Mouse (Mus musculus) liver, postnatal 0 days (tissue): ENCODE measurements around the gene Drd4. TPM values are rescaled to one million over a fixed set of nuclear protein-coding genes. Genes with fewer than 3 reads are reported as not detected.

ENCODE experiments used
- ATAC-seq: fragments of 200-750 bp; cut with Nextera tagmentation; 2 replicates; pipeline ENCODE4 v1.8.0; 2017; ENCODE audit warnings: mild to moderate bottlenecking, moderate library complexity
- DNase-seq: peaks from one replicate; pipeline ENCODE4 v3.0.0-alpha.2; 2016
- H3K27ac ChIP-seq: fragments of 300-500 bp; sonication (generic); 2 replicates; pipeline ENCODE4 v1.5.1; 2014; ENCODE audit warnings: antibody characterized with exemption, moderate library complexity, mild to moderate bottlenecking, low read depth
- H3K27me3 ChIP-seq: fragments of 300-500 bp; sonication (generic); 2 replicates; pipeline ENCODE4 v1.6.1; 2014; ENCODE audit warnings: low read length, control low read depth, mixed read lengths; ENCODE audit not compliant: insufficient read depth
- H3K36me3 ChIP-seq: fragments of 300-500 bp; sonication (generic); replicated peaks from 2 replicates; pipeline ENCODE4 v1.6.1; 2014; ENCODE audit warnings: mild to moderate bottlenecking, control low read depth, low read length, moderate library complexity, mixed read lengths; ENCODE audit not compliant: insufficient read depth
- H3K4me1 ChIP-seq: fragments of 300-500 bp; sonication (generic); 2 replicates; pipeline ENCODE4 v1.6.1; 2014; ENCODE audit warnings: antibody characterized with exemption, mild to moderate bottlenecking, control low read depth; ENCODE audit not compliant: insufficient read depth
- H3K4me2 ChIP-seq: fragments of 300-500 bp; sonication (generic); 2 replicates; pipeline ENCODE4 v1.6.1; 2014; ENCODE audit warnings: low read depth, mild to moderate bottlenecking, low read length, moderate library complexity, mixed read lengths
- H3K4me3 ChIP-seq: fragments of 300-500 bp; sonication (generic); 2 replicates; pipeline ENCODE4 v1.5.1; 2014; ENCODE audit warnings: low read depth, low read length
- H3K9ac ChIP-seq: fragments of 300-500 bp; sonication (generic); replicated peaks from 2 replicates; pipeline ENCODE4 v1.6.1; 2014; ENCODE audit warnings: mild to moderate bottlenecking, moderate library complexity
- H3K9me3 ChIP-seq: fragments of 300-500 bp; sonication (generic); 2 replicates; pipeline ENCODE4 v1.6.1; 2016; ENCODE audit warnings: mild to moderate bottlenecking, control low read depth, low read length, mixed read lengths
- CTCF ChIP-seq: sonication (generic); IDR thresholded peaks from 2 replicates; pipeline ENCODE4 v1.5.1; 2016; ENCODE audit warnings: antibody characterized with exemption, low read depth
- EP300 ChIP-seq: IDR thresholded peaks from 2 replicates; pipeline ENCODE4 v1.6.1; 2016; ENCODE audit warnings: antibody characterized with exemption, low read depth, mild to moderate bottlenecking
- WGBS: fragments of 180-500 bp; shearing (Covaris S2); extraction: QIAGEN DNeasy Blood & Tissue Kit; methylation state at CpG from one replicate; pipeline ENCODE4 v1.1.7; 2014; ENCODE audit not compliant: insufficient replicate concordance; 5-methylcytosine and 5-hydroxymethylcytosine counted together
- polyA plus RNA-seq: library from polyadenylated mRNA; unstranded; fragments of >200 nt; fragmentation: Nextera tagmentation; extraction: Ambion mirVana; gene quantifications from 2 replicates; pipeline ENCODE4 v1.2.1, GENCODE M21; 2015

The Drd4 gene
- polyA plus RNA-seq, 1 experiment from 2014 or later = not detected

DNA sequence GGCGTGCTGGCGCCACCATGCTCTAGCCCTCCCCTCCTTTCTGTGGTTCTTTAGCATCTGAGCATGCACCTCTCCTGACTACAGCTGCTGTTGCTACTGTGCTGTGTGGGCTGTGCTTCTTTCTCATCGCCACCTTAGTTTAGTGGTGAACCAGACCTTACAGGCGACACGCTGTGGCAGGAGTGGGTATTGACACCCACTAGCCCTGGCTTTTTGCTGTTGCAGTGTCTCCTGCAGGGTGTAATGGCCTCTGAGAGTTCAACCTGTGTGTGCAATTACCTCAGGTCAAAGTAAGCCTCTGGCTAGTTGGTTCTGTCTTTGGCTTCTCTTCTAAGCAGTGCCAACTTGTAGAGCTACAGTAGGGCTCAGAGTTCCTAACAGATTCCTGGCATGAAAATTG, 24.2 kb downstream of the Drd4 start:
- H3K36me3 ChIP-seq = peaks cover 61% of the 10 kb centered on the region
- no peaks in the 10 kb centered on the region for H3K27me3 ChIP-seq
- H3K27ac ChIP-seq = no peak overlapping the region
- no peak overlapping the region for H3K9ac ChIP-seq
- TF ChIP-seq CTCF (peak; percentile 72), EP300 (no peak)
- DNase-seq (peak; percentile 54), ATAC-seq (peak; percentile 72)
- H3K4me1 ChIP-seq = no peaks in the 10 kb centered on the region
- H3K4me2 ChIP-seq = no peak overlapping the region
- no peak overlapping the region for H3K4me3 ChIP-seq
- H3K9me3 ChIP-seq = no peaks in the 10 kb centered on the region
- WGBS = 72% methylated on average over 5 of the region's 5 CpGs

DNA sequence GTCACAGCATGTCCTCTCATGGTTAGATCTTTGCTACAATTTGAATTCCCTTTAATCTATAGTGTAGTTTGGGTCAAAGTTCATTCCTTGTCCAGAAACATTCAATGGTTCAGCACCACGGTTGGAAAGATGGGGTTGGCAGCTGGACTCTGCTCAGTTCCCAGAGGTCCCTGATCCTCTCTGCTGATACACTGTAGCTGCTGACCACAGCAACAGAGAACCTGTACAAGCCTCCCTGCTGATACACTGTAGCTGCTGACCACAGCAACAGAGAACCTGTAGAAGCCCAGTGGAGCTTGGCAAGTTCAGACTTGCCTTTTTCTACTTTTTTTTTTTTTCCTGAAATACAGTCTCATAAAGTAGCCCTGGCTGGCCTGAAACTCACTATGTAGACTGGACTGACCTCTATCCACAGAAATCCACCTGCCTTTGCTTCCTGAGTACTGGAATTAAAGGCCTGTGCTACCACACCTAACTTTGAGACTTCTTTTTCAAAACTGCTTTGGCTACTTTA, 25.9 kb downstream of the Drd4 start:
- ATAC-seq = no peak
- no peaks in the 10 kb centered on the region for H3K9me3 ChIP-seq
- DNase-seq = no peak
- no peak overlapping the region for H3K27ac ChIP-seq
- no peak overlapping the region for H3K4me2 ChIP-seq
- peaks cover 64% of the 10 kb centered on the region for H3K36me3 ChIP-seq
- no peaks in the 10 kb centered on the region for H3K27me3 ChIP-seq
- H3K4me3 ChIP-seq = no peak overlapping the region
- WGBS = 58% methylated on average over 1 of the region's 1 CpGs
- H3K9ac ChIP-seq = no peak overlapping the region
- no peaks in the 10 kb centered on the region for H3K4me1 ChIP-seq
- no peak for TF ChIP-seq CTCF
- TF ChIP-seq EP300 = no peak

DNA sequence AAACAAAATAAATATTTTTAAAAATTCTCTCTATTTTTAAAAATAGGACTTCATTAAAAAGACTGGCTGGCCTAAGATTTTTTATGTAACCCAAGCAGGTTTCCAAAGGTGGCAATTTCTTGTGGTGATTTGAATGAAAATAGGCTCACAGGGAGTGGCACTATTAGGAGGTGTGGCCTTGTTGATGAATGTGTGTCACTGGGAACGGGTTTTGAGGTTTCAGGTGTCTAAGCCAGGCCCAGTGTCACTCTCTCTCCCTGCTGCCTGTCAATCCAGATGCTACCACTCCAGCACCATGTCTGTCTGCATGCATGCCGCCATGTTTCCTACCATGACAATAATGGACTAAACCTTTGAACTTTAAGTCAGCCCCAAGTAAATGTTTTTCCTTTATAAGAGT, 27.6 kb downstream of the Drd4 start:
- no peaks in the 10 kb centered on the region for H3K9me3 ChIP-seq
- 86% methylated on average over 2 of the region's 2 CpGs for WGBS
- H3K27me3 ChIP-seq = no peaks in the 10 kb centered on the region
- H3K4me2 ChIP-seq = no peak overlapping the region
- H3K36me3 ChIP-seq = peaks cover 65% of the 10 kb centered on the region
- H3K27ac ChIP-seq = no peak overlapping the region
- no peak overlapping the region for H3K4me3 ChIP-seq
- DNase-seq (no peak), ATAC-seq (no peak)
- H3K9ac ChIP-seq = no peak overlapping the region
- H3K4me1 ChIP-seq = no peaks in the 10 kb centered on the region
- no peak for TF ChIP-seq CTCF
- no peak for TF ChIP-seq EP300

DNA sequence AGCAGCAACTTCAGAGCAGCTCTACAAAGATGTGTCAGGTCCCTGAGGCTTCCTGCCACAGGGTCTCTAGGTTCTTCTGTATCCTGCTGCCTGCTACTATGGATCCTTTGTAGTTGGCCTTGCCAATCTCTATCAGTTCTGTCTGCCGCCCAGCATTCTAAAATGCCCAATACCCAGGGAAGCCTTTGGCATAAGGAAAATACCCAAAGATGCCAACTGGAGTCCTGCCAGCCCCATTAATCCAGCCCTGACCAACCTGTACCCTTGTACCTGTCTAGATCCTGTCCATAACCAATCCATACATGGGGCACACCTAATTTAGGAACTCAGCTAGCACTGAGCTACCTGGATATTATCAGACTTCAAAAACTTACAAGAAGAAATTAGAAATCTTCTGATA, 32.9 kb downstream of the Drd4 start:
- no peak overlapping the region for H3K4me2 ChIP-seq

DNA sequence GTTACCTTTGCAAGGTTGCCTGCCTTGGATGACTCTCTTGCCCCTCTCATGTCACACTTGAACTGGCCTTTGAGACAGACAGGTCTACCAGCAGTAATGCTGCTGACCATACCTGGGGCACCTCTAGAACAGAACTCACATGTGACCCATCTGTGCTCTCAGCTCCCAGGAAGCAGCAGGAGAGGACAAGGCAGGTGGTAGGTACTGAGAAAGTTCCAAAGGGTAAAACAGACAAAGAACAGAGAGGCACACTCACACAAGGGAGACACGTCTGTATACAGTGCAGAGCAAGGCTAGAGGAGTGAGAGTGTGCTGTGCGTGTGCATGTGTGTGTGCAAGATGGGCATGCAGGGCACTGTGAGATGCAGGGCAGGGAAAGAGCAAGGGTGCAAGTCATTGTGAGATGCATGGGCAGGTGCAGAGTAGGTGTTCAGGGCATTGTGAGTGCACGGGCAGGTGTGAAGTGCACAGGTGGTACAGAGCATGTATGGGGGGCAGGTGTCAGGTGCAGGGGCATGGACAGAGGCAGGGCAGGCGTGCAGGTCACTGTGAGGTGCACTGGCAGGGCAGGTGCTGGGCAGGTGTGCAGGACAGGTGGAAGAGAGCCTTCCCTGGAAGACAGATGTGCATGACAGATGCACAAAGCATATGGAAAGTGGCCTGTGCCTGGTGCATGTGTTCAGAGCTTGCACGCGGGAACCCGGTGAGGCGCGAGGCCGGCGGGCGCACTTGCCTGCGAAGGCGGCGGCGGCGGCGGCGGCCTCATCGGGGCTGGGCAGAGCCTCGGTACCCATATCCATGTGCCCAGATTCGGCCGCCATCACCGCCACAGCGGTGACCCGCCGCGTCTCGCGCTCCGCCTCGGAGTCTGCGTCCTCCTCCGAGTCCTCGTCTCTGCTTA, 35.0 kb downstream of the Drd4 start:
- TF ChIP-seq CTCF (no peak), EP300 (no peak)
- peak; percentile 9 for ATAC-seq
- WGBS = 8% methylated on average over 17 of the region's 35 CpGs

More for the DNA sequence above, 32.9 kb downstream of the Drd4 start:
- ATAC-seq (no peak), DNase-seq (no peak)
- Histone ChIP-seq H3K4me3 (no peak overlapping the region), H3K9ac (no peak overlapping the region), H3K4me1 (peaks cover 31% of the 10 kb centered on the region), H3K27me3 (no peaks in the 10 kb centered on the region), H3K27ac (no peak overlapping the region), H3K36me3 (peaks cover 40% of the 10 kb centered on the region), H3K9me3 (no peaks in the 10 kb centered on the region)
- TF ChIP-seq EP300 = no peak
- TF ChIP-seq CTCF = no peak
- 80% methylated on average over 1 of the region's 1 CpGs for WGBS

More for the DNA sequence above, 35.0 kb downstream of the Drd4 start:
- no peaks in the 10 kb centered on the region for H3K9me3 ChIP-seq
- DNase-seq = peak; percentile 72
- H3K36me3 ChIP-seq = peaks cover 24% of the 10 kb centered on the region
- H3K4me1 ChIP-seq = peaks cover 34% of the 10 kb centered on the region
- no peaks in the 10 kb centered on the region for H3K27me3 ChIP-seq
- H3K9ac ChIP-seq = peak overlapping the region; percentile 92
- peak overlapping the region; percentile 94 for H3K27ac ChIP-seq
- H3K4me2 ChIP-seq = peak overlapping the region; percentile 91
- peak overlapping the region; percentile 72 for H3K4me3 ChIP-seq
